Mouse (Mus musculus) forebrain, embryonic 16.5 days (tissue): ENCODE results near the gene 4930404H24Rik. TPM values are rescaled to one million over a fixed set of nuclear protein-coding genes. Genes with fewer than 3 reads are reported as not detected.
A peak's percentile ranks its signal among the peaks of the same experiment; 100 is the strongest.

Source experiments
- ATAC-seq: fragments of 200-750 bp; cut with Nextera tagmentation; 2 replicates; pipeline ENCODE4 v1.8.0; 2017; ENCODE audit warnings: mild to moderate bottlenecking, moderate library complexity
- H3K27ac ChIP-seq: fragments of 300-500 bp; sonication (generic); 2 replicates; pipeline ENCODE4 v1.5.1; 2014; ENCODE audit warnings: low read length, control low read depth
- H3K27me3 ChIP-seq: fragments of 300-500 bp; sonication (generic); replicated peaks from 2 replicates; pipeline ENCODE4 v1.6.1; 2014; ENCODE audit warnings: low read length; ENCODE audit not compliant: control insufficient read depth, insufficient read depth
- H3K36me3 ChIP-seq: fragments of 300-500 bp; sonication (generic); 2 replicates; pipeline ENCODE4 v1.6.1; 2014; ENCODE audit not compliant: control insufficient read depth, insufficient read depth
- H3K4me1 ChIP-seq: fragments of 300-500 bp; sonication (generic); replicated peaks from 2 replicates; pipeline ENCODE4 v1.6.1; 2014; ENCODE audit warnings: low read length; ENCODE audit not compliant: control insufficient read depth, insufficient read depth
- H3K4me2 ChIP-seq: fragments of 300-500 bp; sonication (generic); 2 replicates; pipeline ENCODE4 v1.6.1; 2014; ENCODE audit warnings: mild to moderate bottlenecking, low read length, control low read depth
- H3K4me3 ChIP-seq: fragments of 300-500 bp; sonication (generic); replicated peaks from 2 replicates; pipeline ENCODE4 v1.5.1; 2014; ENCODE audit warnings: mild to moderate bottlenecking, low read length, control low read depth
- H3K9ac ChIP-seq: fragments of 300-500 bp; sonication (generic); replicated peaks from 2 replicates; pipeline ENCODE4 v1.6.1; 2014; ENCODE audit warnings: low read depth, low read length, control low read depth
- H3K9me3 ChIP-seq: fragments of 300-500 bp; sonication (generic); 2 replicates; pipeline ENCODE4 v1.6.1; 2016; ENCODE audit warnings: low read length; ENCODE audit not compliant: control insufficient read depth
- WGBS: fragments of 180-500 bp; shearing (Covaris S2); extraction: QIAGEN DNeasy Blood & Tissue Kit; methylation state at CpG from one replicate; pipeline ENCODE4 v1.1.7; 2014; 5-methylcytosine and 5-hydroxymethylcytosine counted together
- polyA plus RNA-seq: library from polyadenylated mRNA; unstranded; fragments of >200 nt; fragmentation: Nextera tagmentation; extraction: Ambion mirVana; gene quantifications from 2 replicates; pipeline ENCODE4 v1.2.1, GENCODE M21; 2015

The 4930404H24Rik gene
- polyA plus RNA-seq, 1 experiment from 2014 or later: not detected

GRCm38 (mm10) chr2:153453961-153454759, 38.4 kb upstream of the 4930404H24Rik start:
- Histone ChIP-seq H3K36me3 (no peaks in the 10 kb centered on the region), H3K9me3 (no peaks in the 10 kb centered on the region), H3K4me1 (no peaks in the 10 kb centered on the region; the same call in 1 of the 2 replicates), H3K4me3 (no peak overlapping the region), H3K27me3 (no peaks in the 10 kb centered on the region), H3K27ac (no peak overlapping the region), H3K4me2 (no peak overlapping the region), H3K9ac (no peak overlapping the region)
- no peak for ATAC-seq
- WGBS: 69% methylated on average over 12 of the region's 12 CpGs

DNA sequence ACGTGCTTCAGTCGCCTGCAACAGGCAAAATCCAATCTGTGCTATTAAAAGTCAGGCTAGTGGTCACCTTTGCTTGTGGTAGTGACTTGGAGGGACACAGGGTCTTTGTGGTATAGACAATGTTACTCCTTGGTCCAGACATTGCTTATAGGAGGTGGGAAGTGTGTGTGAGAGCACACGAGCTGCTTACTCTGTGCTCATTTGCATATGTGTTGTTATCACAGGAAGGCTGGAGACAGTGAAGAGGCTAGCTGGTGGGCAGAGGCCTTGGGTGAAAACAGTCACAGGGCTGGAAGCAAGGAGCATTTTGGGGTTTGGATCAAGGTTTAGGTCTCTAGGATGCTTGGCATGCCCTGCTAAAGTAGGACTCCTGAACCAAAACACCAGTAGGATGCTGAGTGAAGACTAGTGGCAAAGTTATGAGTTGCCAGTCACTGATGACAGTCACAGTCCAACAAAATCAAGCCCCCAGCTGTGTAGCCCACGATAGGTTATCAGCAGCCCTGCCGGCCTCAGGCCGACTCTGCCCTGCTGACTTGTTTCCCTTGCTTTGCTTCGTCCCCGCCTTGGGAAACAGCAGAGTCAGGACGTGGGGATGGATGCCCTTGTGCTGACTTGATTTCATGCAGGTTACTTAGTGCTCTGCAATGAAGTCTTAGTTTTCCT, 37.6 kb upstream of the 4930404H24Rik start:
- 70% methylated on average over 9 of the region's 9 CpGs for WGBS
- no peaks in the 10 kb centered on the region for H3K36me3 ChIP-seq
- H3K27me3 ChIP-seq: no peaks in the 10 kb centered on the region
- no peak overlapping the region for H3K4me3 ChIP-seq
- H3K4me2 ChIP-seq: no peak overlapping the region
- no peaks in the 10 kb centered on the region; the same call in 1 of the 2 replicates for H3K4me1 ChIP-seq
- H3K9me3 ChIP-seq: no peaks in the 10 kb centered on the region
- ATAC-seq: no peak
- H3K27ac ChIP-seq: no peak overlapping the region
- no peak overlapping the region for H3K9ac ChIP-seq

DNA sequence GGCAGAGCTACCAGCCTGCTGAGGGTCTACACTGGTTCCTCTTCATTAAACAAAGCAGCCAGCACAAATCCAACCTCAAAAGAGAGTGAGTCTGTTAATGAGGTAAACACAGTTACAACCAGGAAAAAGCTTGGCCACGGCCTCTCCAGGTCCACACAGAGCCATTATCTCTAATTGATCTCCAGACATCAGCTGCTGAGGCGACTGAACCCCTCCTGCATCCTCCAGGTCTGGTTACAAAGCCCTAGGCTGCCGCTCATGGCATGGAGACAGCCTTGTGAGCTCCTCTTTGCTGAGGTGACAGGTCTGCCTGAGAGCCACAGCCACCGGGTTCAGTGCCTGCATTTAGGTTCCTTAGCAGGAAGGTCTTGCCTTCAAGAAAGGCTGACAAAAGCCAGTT, 35.1 kb upstream of the 4930404H24Rik start:
- H3K9me3 ChIP-seq: no peaks in the 10 kb centered on the region
- no peak overlapping the region for H3K4me3 ChIP-seq
- H3K4me1 ChIP-seq: no peaks in the 10 kb centered on the region; the same call in 1 of the 2 replicates
- H3K27ac ChIP-seq: peak overlapping the region; percentile 3; the same call in 1 of the 2 replicates
- no peaks in the 10 kb centered on the region; the same call in 1 of the 2 replicates for H3K36me3 ChIP-seq
- WGBS: 15% methylated on average over 4 of the region's 4 CpGs
- no peak overlapping the region for H3K9ac ChIP-seq
- H3K4me2 ChIP-seq: no peak overlapping the region
- ATAC-seq: no peak
- H3K27me3 ChIP-seq: no peaks in the 10 kb centered on the region

GRCm38 (mm10) chr2:153458022-153458441, 34.6 kb upstream of the 4930404H24Rik start:
- WGBS: 54% methylated on average over 3 of the region's 3 CpGs
- Histone ChIP-seq H3K9ac (no peak overlapping the region), H3K4me2 (no peak overlapping the region), H3K4me1 (no peaks in the 10 kb centered on the region; the same call in 1 of the 2 replicates), H3K9me3 (no peaks in the 10 kb centered on the region; the same call in 1 of the 2 replicates), H3K4me3 (no peak overlapping the region), H3K27me3 (no peaks in the 10 kb centered on the region), H3K36me3 (peaks cover under 1% of the 10 kb centered on the region; the same call in 1 of the 2 replicates), H3K27ac (no peak overlapping the region)
- no peak for ATAC-seq

DNA sequence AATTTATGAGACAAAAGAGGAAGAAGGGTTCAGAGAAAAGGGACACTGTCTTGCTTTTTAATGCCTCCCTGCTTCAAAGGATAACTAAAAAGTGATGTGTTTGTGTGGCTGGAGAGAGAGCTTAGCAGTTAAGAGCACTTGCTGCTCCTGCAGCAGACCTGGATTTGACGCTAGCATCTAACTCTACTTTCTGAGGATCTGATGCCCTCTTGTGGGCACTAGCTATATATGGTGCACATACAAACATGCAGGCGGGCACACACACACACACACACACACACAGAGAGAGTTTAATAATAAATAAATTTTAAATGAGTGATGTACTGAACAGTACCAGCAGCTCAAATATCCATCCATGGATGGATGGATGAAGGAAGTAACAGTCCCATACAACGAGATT, 29.3 kb upstream of the 4930404H24Rik start:
- Histone ChIP-seq H3K9ac (no peak overlapping the region), H3K36me3 (peaks cover 3% of the 10 kb centered on the region), H3K4me3 (no peak overlapping the region), H3K27me3 (no peaks in the 10 kb centered on the region), H3K9me3 (no peaks in the 10 kb centered on the region; the same call in 1 of the 2 replicates), H3K27ac (no peak overlapping the region), H3K4me1 (no peaks in the 10 kb centered on the region), H3K4me2 (no peak overlapping the region)
- WGBS: 74% methylated on average over 3 of the region's 3 CpGs
- ATAC-seq: no peak

DNA sequence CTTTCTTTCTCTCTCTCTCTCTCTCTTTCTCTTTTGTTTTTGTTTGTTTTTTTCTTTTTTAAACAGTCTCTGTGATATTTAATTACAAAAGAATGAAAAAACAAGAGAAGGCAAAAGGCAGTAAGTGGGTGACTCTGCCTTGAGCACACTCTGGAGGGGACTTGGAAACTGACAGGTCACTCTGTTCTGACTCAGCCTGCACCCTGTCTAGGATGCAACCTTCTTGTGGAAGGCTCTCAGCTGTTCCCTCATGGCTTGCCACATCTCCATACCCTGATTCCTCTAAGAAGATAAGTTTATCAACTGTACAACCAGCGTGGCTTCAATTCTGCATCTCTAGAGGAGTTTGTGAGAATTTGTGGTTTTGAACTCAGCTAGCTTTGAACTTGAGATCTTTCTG, 25.2 kb upstream of the 4930404H24Rik start:
- Histone ChIP-seq H3K4me3 (no peak overlapping the region), H3K27me3 (no peaks in the 10 kb centered on the region), H3K27ac (no peak overlapping the region), H3K4me2 (no peak overlapping the region), H3K9ac (no peak overlapping the region), H3K4me1 (peaks cover 11% of the 10 kb centered on the region), H3K36me3 (peaks cover 3% of the 10 kb centered on the region), H3K9me3 (no peaks in the 10 kb centered on the region; the same call in 1 of the 2 replicates)
- ATAC-seq: no peak
- WGBS: 87% methylated on average over 1 of the region's 1 CpGs

DNA sequence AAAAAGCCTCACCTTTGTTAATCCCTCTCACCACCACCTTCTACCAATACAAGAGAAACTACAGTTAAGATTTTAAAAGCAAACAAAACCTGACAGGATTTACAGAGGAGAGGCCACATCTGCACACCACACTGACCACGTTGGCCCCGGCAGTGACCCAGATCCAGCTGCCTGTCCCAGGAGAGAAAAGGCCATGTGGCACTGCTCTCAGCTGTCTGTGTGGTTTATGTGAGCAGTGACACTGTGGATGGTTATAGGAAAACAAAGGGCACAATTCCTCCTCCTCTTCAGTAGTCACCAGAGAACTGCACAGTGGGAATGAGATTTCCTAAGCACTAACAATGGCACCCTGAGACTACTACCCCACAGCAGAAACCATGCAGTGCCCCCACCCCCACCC, 23.3 kb upstream of the 4930404H24Rik start:
- peaks cover 11% of the 10 kb centered on the region for H3K4me1 ChIP-seq
- H3K4me3 ChIP-seq: no peak overlapping the region
- 56% methylated on average over 2 of the region's 2 CpGs for WGBS
- no peaks in the 10 kb centered on the region for H3K27me3 ChIP-seq
- no peaks in the 10 kb centered on the region for H3K9me3 ChIP-seq
- no peaks in the 10 kb centered on the region for H3K36me3 ChIP-seq
- H3K4me2 ChIP-seq: no peak overlapping the region
- ATAC-seq: no peak
- no peak overlapping the region for H3K9ac ChIP-seq
- no peak overlapping the region for H3K27ac ChIP-seq

DNA sequence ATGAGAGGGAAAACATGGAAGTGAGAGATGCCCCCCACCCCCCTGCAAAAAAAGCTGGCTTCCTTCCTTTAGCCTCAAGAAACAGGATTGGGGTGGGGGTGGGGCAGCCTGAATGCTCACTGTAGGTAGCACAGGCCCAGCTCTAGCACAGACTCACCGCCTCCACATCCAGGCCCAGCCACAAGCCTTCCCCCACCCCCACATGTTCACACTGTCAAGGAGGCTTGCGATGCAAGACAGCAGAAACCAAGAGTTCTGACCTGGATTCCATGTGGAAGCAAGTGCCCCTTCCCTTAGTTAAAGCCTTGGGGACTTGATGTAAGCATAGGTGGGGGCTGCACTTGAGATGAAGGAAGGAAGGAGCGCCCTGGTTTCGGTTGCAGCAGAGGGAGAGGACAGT, 22.8 kb upstream of the 4930404H24Rik start:
- no peak overlapping the region for H3K4me2 ChIP-seq
- no peak overlapping the region for H3K4me3 ChIP-seq
- no peak overlapping the region for H3K9ac ChIP-seq
- H3K27ac ChIP-seq: no peak overlapping the region
- H3K27me3 ChIP-seq: no peaks in the 10 kb centered on the region
- no peaks in the 10 kb centered on the region for H3K9me3 ChIP-seq
- no peak for ATAC-seq
- peaks cover 11% of the 10 kb centered on the region for H3K4me1 ChIP-seq
- no peaks in the 10 kb centered on the region for H3K36me3 ChIP-seq
- 43% methylated on average over 4 of the region's 4 CpGs for WGBS

DNA sequence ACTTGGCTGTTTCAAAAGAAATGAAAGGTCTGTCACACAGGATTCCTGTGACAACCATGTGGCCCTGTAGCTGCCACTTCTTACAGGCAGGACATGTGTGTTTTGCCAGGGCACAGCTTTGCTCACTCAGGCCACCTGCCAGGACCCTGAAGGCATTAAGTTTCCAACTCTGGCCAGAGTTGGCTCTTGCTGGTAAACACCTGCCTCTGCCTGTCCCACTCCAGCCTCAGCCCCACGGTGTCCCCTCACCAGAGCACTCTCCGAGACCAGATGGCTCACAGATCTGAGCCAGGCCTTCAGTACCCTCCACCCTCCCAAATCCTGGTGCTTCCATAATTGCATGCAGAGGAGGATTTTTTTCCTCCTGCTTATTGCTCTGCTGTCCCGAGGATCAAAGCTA, 21.6 kb upstream of the 4930404H24Rik start:
- no peak overlapping the region for H3K4me2 ChIP-seq
- no peaks in the 10 kb centered on the region for H3K9me3 ChIP-seq
- peaks cover 19% of the 10 kb centered on the region for H3K4me1 ChIP-seq
- H3K27me3 ChIP-seq: no peaks in the 10 kb centered on the region
- no peaks in the 10 kb centered on the region for H3K36me3 ChIP-seq
- peak; percentile 67 for ATAC-seq
- H3K9ac ChIP-seq: no peak overlapping the region
- no peak overlapping the region for H3K4me3 ChIP-seq
- no peak overlapping the region for H3K27ac ChIP-seq
- WGBS: 25% methylated on average over 3 of the region's 3 CpGs
